Mouse (Mus musculus): ENCODE data around the gene Ip6k2.

Ip6k2 gene

DNA sequence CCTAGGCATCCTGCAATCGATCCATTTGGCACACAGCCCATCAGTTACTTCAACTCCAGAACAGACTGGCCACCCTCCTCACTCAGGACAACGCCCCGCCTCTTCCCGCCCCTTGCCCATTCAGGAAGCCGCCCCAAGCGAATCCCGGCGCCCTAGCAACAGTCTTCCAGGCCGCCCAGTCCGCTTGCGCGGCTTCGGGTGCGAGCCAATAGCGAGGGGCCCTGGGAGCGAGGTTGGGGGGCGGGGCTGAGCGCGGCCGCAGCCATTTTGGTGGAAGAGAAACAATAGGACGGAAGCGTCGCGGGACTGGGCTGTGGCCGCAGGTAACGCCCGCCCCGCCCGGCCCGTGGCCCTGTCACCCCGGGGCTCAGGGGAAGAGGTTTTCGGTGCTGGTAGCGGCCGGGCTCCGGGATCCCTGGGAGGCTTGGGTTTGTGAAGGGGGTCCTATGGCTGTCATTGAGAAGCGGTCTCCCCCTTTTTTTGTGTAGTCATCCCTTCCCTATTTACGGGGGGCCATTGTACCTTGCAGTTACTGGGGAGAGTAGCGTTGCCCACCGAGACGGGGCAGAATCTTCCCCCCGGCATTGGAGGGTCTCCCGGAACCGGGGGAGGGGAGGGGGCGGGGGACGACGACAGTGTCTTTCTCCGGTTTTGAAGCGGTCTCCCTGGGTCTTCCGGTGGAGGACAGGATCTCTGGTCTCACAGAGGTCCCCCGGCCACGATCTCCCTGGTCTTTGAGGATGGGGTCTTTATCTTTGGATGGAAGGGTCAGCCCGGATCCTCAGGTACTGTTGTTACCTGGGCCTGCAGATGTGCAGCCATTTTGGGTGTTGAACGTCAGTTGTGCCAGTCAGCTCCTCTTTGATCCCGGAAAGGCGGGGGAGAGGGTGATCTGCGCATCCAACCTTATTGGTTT is at the start of gene Ip6k2:
TSS of gene Ip6k2 (plus strand) at position 249 of the 916 bp plus-strand sequence.
- peak; percentile 98 for DNase-seq

- DNase-seq, result no peak
These were observed 49.0 kb upstream of the Ip6k2 start for GRCm38 (mm10) chr9:108734626-108735025.

DNA sequence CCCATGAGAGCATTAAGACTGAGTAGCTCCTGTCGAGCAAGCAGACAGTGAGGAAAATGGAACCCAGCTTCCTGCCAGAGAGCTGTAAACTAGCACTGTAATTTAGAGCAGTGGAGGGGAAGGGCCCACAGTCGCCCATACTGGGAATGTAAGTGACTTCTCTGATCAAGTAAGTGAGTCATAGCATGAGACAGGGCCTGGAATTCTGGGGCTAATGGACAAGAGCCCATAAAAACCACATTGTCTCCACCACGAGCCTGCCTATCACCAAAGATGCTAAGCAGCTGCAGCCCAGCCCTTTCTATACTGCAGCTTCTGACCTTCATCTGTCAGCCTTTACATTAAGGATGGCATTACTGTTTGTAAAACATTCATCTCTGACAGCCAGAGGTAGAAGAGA is 44.4 kb upstream of the Ip6k2 start:
- no peak for DNase-seq

GRCm38 (mm10) chr9:108740062-108740461 is 43.5 kb upstream of the Ip6k2 start:
- no peak for DNase-seq

DNA sequence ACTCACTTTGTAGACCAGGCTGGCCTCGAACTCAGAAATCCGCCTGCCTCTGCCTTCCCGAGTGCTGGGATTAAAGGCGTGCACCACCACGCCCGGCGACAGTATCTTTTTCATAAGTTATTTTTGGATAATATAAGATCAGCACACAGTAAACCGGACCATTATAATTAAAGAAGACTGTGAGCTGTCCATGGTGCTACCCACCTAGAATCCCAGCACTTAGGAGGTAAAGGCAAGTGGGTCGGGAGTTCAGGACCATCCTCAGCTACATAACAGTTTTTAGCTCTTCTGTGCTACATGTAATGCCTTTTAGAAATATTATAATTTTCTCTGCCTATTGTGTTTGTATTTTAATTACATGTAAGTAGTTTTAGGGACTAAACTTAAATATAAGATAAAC is 41.5 kb upstream of the Ip6k2 start:
- DNase-seq, result no peak

GRCm38 (mm10) chr9:108746876-108747499 is 36.6 kb upstream of the Ip6k2 start:
- no peak for DNase-seq

- DNase-seq, result no peak
These were observed 35.9 kb upstream of the Ip6k2 start for GRCm38 (mm10) chr9:108747694-108748093.

DNA sequence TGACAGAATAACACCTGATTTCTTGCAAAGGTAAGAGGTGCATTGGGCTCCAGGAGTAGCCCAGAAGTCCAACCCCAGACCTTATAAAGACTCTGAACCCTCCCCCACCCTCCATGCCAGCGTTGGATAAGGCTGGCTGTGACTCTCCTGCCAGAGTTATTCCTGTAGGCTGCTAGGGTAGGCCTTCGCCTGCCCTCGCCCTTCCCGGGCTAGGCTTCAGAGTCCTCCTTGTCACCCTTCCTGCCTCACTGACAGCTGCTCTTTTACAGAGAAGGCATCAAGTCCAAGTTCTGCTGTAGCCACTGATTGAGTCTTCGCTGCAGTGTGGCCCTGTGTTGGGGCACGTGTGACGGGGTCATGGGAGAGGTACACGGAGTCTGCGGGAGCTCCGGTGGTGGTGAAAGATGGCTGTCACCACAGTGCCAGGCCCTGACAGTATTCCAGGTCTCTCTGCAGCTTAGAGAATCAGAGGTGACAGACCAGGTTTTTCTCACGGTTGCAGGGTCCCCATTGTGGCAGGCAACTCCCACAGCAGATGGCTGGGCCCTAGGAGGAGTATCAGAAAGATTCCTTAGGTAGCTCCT is 34.9 kb upstream of the Ip6k2 start:
- DNase-seq, result no peak

DNA sequence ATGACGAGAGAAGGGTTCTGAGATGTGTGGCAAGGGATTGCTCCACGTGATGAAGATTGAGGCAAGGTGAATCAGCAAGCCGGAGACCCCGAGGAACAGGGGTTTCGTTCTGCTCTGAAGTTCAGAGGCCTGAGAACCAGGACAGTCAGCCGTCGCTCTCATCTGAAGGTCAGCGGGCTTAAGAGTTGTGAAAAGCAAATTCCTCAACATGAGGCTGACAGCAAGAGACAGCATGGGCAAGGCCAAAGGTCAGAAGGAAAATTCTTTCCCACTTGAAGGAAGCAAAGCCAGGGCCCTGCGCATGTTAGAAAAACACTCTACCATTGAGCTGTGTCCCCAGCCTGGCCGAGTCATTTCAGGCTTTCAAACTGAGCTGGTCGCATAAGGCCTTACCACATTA is 33.0 kb upstream of the Ip6k2 start:
- no peak for DNase-seq

GRCm38 (mm10) chr9:108752142-108752920 is 31.3 kb upstream of the Ip6k2 start:
- DNase-seq, result no peak

DNA sequence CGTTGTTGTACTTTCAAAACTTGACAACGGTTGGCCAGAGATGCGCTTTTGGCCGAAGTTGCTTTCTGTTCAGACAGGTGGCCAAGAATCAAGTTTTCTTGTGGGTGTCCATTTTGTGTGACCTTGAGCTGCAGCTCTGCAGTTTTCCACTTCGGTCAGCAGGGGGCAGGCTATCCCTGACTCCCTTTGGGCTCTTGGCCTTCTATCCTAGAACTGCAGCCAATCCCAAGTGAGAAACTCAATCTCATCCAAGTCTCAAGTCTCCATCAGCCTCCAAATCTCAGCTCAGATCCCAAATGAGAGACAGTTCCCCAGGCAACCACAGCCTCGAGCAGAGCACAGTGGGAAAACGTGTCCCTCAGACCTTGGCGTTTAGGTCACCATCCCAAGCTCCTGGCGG is 30.3 kb upstream of the Ip6k2 start:
- DNase-seq, result peak; percentile 60

- no peak for DNase-seq
These were observed 29.6 kb upstream of the Ip6k2 start for GRCm38 (mm10) chr9:108753976-108754375.

DNA sequence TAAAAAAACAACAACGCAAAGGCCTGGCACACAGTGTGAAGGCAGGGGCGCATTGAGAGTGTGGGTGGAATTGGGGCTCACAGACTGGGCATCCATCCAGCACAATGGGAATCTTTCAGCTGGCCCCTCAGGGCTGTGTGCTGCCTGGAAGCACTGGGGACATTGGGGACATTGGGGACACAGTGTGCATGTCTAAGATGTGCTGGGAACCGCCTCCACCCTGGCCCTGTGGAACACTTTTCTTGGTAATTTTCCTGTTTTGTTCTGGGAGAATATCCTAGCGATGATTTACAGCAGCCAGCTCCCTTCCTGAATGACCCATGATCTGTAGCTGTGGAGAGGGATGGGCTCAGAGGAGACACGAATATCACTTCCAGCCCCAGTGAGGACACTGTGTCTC is 29.2 kb upstream of the Ip6k2 start:
- DNase-seq, result peak; percentile 17

GRCm38 (mm10) chr9:108757406-108757805 is 26.2 kb upstream of the Ip6k2 start:
- DNase-seq, result no peak

DNA sequence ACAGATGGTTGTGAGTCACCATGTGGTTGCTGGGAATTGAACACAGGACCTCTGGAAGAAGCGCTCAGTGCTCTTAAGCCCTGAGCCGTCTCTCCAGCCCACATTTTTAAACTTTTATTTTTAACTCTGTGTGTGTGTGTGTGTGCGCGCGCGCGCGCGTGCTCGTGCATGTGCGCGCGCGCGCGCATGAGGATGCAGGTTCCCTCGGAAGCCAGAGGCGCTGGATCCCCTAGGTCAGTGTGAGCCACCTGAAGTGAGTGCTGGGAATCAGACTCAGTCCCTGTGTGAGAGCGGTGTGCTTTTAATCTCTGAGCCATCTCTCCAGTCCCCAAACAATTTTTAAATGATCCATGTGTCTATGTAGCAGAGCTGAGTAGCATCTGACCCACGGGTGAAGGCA is 24.5 kb upstream of the Ip6k2 start:
- no peak for DNase-seq

- peak; percentile 32 for DNase-seq
These were observed 23.8 kb upstream of the Ip6k2 start for GRCm38 (mm10) chr9:108759805-108760204.

DNA sequence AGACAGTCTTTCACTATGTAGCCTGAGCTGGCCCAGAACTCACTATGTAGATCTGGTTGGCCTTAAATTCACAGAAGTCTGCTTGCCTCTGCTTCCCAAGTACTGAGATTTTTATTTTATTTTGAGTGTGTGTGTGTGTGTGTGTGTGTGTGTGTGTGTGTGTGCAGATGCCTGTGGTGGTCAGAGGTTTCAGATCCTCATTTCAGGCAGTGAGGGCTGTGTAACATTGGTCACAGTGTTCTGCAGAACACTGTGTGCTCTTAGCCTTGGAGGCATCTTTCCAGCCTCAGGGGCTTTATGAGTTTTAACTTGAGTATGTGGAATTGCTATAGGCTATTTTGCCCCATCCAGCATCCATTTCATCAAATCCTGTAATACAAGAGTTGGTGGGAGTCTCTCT is 22.0 kb upstream of the Ip6k2 start:
- DNase-seq, result no peak

DNA sequence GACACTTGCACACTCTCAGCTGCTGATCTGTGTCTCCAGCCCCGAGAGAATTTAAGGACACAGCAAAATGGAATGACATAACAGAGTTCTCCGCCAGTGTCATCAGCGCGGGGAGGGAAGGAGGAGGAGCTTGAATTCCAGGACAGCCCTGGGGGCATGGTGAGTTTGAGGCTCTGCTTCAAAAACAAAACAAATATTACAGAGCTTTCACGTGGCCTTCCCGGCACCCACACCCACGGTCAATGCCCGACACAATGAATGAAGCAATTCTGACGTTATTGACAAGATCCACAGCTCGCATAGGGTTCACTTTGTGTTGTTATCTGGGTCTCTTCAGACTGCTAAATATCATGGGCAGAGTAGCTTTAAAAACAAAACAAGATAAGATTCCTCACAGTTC is 18.6 kb upstream of the Ip6k2 start:
- DNase-seq, result no peak

DNA sequence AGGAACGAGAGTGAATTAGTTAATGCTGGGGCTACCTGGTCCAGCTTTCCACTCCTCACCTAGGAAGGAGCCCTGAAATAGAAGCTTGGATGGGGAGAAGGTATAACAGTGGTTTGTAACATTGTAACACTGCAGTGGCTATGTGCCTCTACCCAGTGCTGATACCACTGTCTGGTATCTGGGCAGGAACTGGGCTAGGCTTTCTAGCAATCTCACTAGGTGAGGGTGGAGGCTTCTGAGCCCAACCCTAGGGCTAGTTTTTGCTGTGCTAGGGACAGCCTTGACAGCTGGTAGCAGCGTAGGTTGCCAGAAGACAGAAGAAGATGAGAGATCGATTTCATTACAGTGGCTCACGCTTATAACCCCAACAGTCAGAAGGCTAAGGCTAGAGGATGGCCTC is 7.0 kb upstream of the Ip6k2 start:
- no peak for DNase-seq

GRCm38 (mm10) chr9:108777276-108777675 is 6.3 kb upstream of the Ip6k2 start:
- DNase-seq, result no peak

DNA sequence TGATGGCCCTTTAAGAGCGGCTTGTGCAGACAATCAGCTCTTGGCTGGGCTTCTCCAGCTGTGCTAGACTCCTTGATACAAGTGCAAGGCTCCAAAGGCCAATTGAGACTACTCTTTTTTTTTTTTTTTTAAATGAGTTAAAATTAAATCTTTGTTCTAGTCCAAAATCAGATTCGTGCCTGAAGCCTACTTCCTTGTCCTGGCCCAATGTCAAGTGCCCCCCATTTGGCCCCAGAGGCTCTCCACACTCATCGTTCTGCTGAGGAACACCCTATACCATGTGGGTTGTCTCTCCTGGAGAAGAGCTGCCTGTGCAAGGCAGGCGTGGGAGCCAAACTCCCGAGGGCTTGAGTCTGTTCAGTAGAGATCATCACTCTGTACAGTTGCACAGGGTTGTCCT is 2.6 kb upstream of the Ip6k2 start:
- DNase-seq, result no peak

- no peak for DNase-seq
These were observed 1.7 kb upstream of the Ip6k2 start for GRCm38 (mm10) chr9:108781891-108782290.

DNA sequence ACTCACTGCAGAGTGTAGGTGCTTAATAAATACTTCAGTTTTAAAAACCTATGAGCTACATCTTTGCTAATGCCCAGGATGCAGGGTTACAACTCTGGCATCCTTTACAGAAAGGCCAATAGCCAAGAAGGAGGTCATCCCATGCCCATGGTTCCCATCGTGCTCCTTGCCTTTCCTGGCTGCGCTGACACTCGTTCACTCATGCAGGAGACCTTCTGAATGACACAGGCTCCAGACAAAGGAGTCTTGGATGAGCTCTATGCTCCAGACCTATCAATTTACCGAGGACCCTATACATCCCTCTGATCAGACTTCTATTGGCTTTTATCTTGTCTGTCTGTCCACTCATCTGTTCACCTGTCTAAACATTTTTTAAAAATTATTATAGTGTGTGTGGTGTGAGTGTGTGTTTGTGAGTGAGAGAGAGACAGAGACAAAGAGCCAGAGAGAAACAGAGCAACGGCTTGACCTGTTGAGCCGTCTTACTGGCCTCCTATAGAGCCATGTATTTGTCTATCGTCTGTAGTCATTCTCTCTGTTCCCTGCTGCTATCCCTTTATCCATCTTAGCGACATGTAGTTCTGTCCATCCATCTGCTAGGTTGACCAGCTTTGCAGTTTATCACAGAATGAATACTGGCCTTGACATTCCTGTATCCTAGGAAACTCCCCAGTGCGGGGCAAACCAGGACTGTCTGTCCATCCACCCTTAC is 604 bp upstream of the Ip6k2 start:
- no peak for DNase-seq

Data from right cerebral cortex, postnatal 14 days (tissue).